Mouse (Mus musculus) CH12.LX (cell line): ENCODE measurements around the gene Plce1.

ENCODE experiments used
- KAT2A ChIP-seq: IDR thresholded peaks from 2 replicates; pipeline ENCODE4 v1.6.1; 2012; ENCODE audit warnings: low read length, improper control_type of control experiment, inconsistent platforms; ENCODE audit not compliant: insufficient replicate concordance
- PAX5 ChIP-seq: IDR thresholded peaks from 2 replicates; pipeline ENCODE4 v1.6.1; 2012; ENCODE audit warnings: low read length, inconsistent platforms, mixed read lengths
- POLR2A ChIP-seq: IDR thresholded peaks from 2 replicates; pipeline ENCODE4 v1.6.1; 2011; ENCODE audit warnings: low read depth, mild to moderate bottlenecking, improper control_type of control experiment, low read length
- UBTF ChIP-seq: IDR thresholded peaks from 2 replicates; pipeline ENCODE4 v1.6.1; 2012; ENCODE audit warnings: low read depth, mild to moderate bottlenecking, inconsistent platforms, low read length, improper control_type of control experiment, moderate library complexity
- USF1 ChIP-seq: IDR thresholded peaks from 2 replicates; pipeline ENCODE4 v1.6.1; 2014; ENCODE audit warnings: low read depth, mild to moderate bottlenecking, inconsistent platforms, low read length, improper control_type of control experiment

DNA sequence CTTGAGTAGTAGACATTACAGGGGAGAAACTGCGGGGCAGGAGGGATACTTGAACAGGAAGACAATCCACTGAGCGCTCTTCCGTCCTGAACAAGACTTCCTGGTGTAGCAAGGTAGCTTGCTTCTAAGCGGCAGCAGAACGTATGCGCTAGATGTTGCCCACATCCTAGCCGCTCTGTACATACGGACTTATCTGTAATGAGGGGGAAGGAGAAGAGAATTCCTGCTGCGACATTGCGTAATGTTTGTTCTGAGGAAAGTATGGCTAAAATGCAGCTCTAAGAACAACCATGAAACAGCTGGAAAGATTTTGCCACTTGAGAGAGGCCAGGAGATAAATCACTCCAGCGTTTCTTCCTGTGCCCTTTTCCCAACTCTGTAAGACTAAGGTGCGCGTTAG is 177.1 kb downstream of the Plce1 start:
- TF ChIP-seq UBTF (no peak), USF1 (no peak), KAT2A (no peak), POLR2A (no peak), PAX5 (no peak)
